Mouse (Mus musculus): ENCODE measurements around the gene Gm21761. TPM values are rescaled to one million over a fixed set of nuclear protein-coding genes. Genes with fewer than 3 reads are reported as not detected.
"Not testable (repeated sequence)": the region's sequence is repeated elsewhere in the genome, so short reads cannot be mapped to it uniquely, and the experiment has no call there.

The Gm21761 gene
- polyA plus RNA-seq, 1 experiment from 2014 or later, result not detected

DNA sequence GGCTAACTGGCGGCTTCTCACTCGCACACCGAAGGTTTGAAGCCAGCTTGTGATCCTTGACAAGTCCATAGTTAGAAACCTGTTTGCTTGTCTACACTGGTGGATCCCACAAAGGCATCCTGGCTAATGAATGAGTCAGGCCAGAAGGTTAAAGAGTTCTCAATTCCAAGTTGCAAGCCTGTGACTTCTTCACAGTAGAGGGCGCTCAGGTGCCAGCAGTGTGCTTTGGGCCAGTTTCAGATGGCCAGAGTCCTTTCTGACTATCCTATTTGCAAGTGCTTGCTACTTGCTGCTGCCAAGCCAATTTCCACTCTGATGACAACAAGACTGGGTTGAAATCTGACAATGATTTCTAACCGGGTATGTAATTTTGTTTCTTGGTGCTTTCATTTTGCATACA, 30.5 kb downstream of the Gm21761 start:
- not testable (repeated sequence) for H3K9me3 ChIP-seq, H3K36me3 ChIP-seq
- 53% methylated on average over 5 of the region's 5 CpGs for WGBS

DNA sequence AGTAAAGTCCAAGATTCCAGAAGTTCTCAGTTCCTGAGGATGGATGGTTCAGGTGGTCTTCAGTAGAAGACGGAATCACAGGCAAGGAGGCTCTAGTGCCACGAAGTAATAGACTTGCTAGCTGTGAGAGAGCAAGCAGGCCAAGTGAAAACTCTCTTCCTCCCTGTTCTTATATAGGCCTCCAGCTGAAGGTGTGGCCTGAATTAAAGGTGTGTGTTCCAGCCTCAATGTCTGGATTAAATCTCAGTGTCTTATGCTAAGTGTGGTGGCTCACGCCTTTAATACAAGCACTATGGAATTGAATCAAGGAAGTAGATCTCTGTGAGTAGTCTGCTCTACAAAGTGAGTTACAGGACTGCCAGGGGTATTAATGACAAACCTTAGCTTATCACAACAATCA, 34.4 kb downstream of the Gm21761 start, which contains the start of gene Tcstv1:
Gene Tcstv1 (minus strand): TSS at position 101 of the 400 bp plus-strand sequence.
- ATAC-seq (ENCODE audit: low FRiP score, low read depth); H3K4me1 ChIP-seq (replicated peaks); H3K36me3 ChIP-seq; H3K27ac ChIP-seq (replicated peaks); H3K9me3 ChIP-seq; H3K4me2 ChIP-seq; H3K27me3 ChIP-seq; H3K4me3 ChIP-seq; H3K9ac ChIP-seq: not testable (repeated sequence)
- 84% methylated on average over 3 of the region's 3 CpGs for WGBS

More for the DNA sequence above, 30.5 kb downstream of the Gm21761 start:
- not testable (repeated sequence) for H3K9ac ChIP-seq; H3K27ac ChIP-seq (replicated peaks); H3K27me3 ChIP-seq; H3K4me2 ChIP-seq; H3K4me3 ChIP-seq; H3K4me1 ChIP-seq (replicated peaks); ATAC-seq (ENCODE audit: low FRiP score, low read depth)

DNA sequence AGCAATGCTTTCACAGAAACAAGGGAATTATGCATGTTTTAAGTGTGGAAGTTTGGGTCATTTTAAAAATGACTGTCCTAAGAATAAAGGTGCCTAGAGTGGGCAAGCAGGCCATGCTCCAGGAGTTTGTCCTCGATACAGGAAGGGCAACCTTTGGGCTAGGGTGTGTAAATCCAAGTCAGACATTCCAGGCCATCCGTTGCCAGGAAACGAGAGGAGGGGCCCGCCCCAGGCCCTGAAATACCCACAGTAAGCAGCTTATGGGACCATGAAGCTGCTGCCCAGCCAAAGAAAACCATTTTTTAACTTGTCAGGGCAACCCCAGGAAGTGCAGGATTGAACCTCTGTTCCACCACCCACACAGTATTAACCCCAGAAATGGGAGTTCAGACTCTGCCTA, 42.2 kb downstream of the Gm21761 start:
- WGBS, result 31% methylated on average over 4 of the region's 4 CpGs

DNA sequence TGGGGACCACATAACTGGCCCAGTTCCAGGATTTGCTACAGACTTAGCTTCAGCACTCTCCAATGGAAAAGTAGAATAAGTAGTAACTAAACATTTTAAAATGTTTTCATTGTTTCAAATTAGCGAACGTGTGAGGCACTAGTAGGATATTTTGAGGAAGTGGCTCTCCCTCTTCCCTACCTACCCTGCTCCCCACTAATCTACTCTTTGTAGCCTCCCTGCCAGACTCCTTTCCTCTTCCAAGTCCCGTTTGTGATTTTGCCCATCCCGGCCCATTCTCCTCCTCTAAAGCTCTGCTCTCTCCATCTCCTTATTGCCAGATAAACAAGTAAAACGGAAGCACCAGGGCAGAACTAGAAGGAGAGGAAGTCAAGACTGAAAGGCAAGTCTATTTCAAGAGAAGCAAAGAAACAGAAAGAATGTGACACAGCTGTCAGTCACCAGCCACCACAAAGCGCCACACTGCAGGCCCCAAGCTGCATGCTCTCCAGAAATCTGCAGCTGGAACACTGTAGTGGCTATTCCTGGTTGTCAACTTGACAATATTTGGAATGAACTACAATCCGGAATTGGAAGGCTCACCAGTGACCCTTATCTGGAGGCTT, 64.6 kb downstream of the Gm21761 start:
- not testable (repeated sequence) for H3K9ac ChIP-seq; H3K4me2 ChIP-seq; H3K27me3 ChIP-seq; H3K36me3 ChIP-seq; H3K4me1 ChIP-seq (replicated peaks); H3K4me3 ChIP-seq; H3K9me3 ChIP-seq; H3K27ac ChIP-seq (replicated peaks); ATAC-seq (ENCODE audit: low FRiP score, low read depth)
- 82% methylated on average over 6 of the region's 7 CpGs for WGBS

More for the DNA sequence above, 42.2 kb downstream of the Gm21761 start:
- not testable (repeated sequence) for H3K4me1 ChIP-seq (replicated peaks); H3K4me2 ChIP-seq; H3K27me3 ChIP-seq; H3K9ac ChIP-seq; H3K9me3 ChIP-seq; H3K36me3 ChIP-seq; ATAC-seq (ENCODE audit: low FRiP score, low read depth); H3K4me3 ChIP-seq; H3K27ac ChIP-seq (replicated peaks)

DNA sequence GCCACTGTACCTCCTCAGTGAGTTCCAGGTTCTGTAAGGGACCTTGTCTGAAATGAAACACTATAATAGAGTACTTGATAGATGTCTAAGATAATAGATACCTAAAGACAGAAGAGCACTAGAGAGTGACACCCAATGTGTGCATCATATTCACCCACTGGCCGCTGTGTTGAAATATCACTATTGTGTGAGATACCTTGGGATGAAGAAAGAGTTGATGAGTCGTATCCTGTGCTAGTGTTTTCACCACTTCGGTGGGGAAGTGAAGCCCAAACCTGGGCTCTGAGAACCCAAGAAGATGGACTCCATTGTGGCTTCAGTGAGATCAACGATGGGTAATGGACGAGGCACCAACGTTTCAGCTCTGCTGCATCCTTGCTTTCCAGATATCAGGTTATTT, 66.7 kb downstream of the Gm21761 start:
- no CpG with 5 or more reads among the region's 6 CpGs for WGBS
- H3K27me3 ChIP-seq; H3K4me2 ChIP-seq; ATAC-seq (ENCODE audit: low FRiP score, low read depth); H3K27ac ChIP-seq (replicated peaks); H3K4me3 ChIP-seq; H3K9ac ChIP-seq; H3K36me3 ChIP-seq; H3K4me1 ChIP-seq (replicated peaks); H3K9me3 ChIP-seq: not testable (repeated sequence)

Other genes with a start within 250 kb of the Gm21761 start
- gene Hmgcs1, start 238.9 kb downstream of the Gm21761 start, polyA plus RNA-seq (2015; fragmentation: Nextera tagmentation; extraction: Ambion mirVana), result 514 and 529 TPM in 2 replicates
- 5.4 and 5.5 TPM in 2 replicates for gene Nim1k, start 173.4 kb downstream of the Gm21761 start, polyA plus RNA-seq (2015; fragmentation: Nextera tagmentation; extraction: Ambion mirVana)
- gene Zfp131, start 138.4 kb downstream of the Gm21761 start, polyA plus RNA-seq (2015; fragmentation: Nextera tagmentation; extraction: Ambion mirVana), result 32.2 and 33.0 TPM in 2 replicates
- gene AF067063, start 99.1 kb downstream of the Gm21761 start, polyA plus RNA-seq (2015; fragmentation: Nextera tagmentation; extraction: Ambion mirVana), result not detected in 2 replicates
- gene D13Ertd608e, start 93.3 kb downstream of the Gm21761 start, polyA plus RNA-seq (2015; fragmentation: Nextera tagmentation; extraction: Ambion mirVana), result not detected in 2 replicates
- gene Tcstv1, start 34.5 kb downstream of the Gm21761 start, polyA plus RNA-seq (2015; fragmentation: Nextera tagmentation; extraction: Ambion mirVana), result not detected in 2 replicates
- not detected in 2 replicates for gene B020031M17Rik, start 21.5 kb upstream of the Gm21761 start, polyA plus RNA-seq (2015; fragmentation: Nextera tagmentation; extraction: Ambion mirVana)
- gene Gm36079, start 97.7 kb upstream of the Gm21761 start, polyA plus RNA-seq (2015; fragmentation: Nextera tagmentation; extraction: Ambion mirVana), result not detected in 2 replicates
- 0.24 TPM in 1 of 2 replicates, not detected in the other for gene Gm21188, start 122.9 kb upstream of the Gm21761 start, polyA plus RNA-seq (2015; fragmentation: Nextera tagmentation; extraction: Ambion mirVana)
- gene Gm20767, start 211.0 kb upstream of the Gm21761 start, polyA plus RNA-seq (2015; fragmentation: Nextera tagmentation; extraction: Ambion mirVana), result not detected in 2 replicates
- not detected in 2 replicates for gene Gm21818, start 243.2 kb upstream of the Gm21761 start, polyA plus RNA-seq (2015; fragmentation: Nextera tagmentation; extraction: Ambion mirVana)

Measured in hindbrain, embryonic 15.5 days (tissue).